Mouse (Mus musculus) limb, embryonic 12.5 days (tissue): ENCODE data around the gene Vsig8. TPM values are rescaled to one million over a fixed set of nuclear protein-coding genes. Genes with fewer than 3 reads are reported as not detected.
A peak's percentile ranks its signal among the peaks of the same experiment; 100 is the strongest.

Experiments
- ATAC-seq: fragments of 200-750 bp; cut with Nextera tagmentation; 2 replicates; pipeline ENCODE4 v1.8.0; 2017; ENCODE audit warnings: low read depth, moderate TSS enrichment; ENCODE audit not compliant: insufficient number of reproducible peaks, insufficient read depth, low FRiP score, low TSS enrichment
- H3K27ac ChIP-seq: fragments of 300-500 bp; sonication (generic); 2 replicates; pipeline ENCODE4 v1.5.1; 2016; ENCODE audit warnings: mild to moderate bottlenecking, moderate library complexity
- H3K27me3 ChIP-seq: fragments of 300-500 bp; sonication (generic); 2 replicates; pipeline ENCODE4 v1.6.1; 2016; ENCODE audit warnings: mild to moderate bottlenecking, moderate library complexity
- H3K36me3 ChIP-seq: fragments of 300-500 bp; sonication (generic); 2 replicates; pipeline ENCODE4 v1.6.1; 2016; ENCODE audit warnings: mild to moderate bottlenecking, moderate library complexity
- H3K4me1 ChIP-seq: fragments of 300-500 bp; sonication (generic); replicated peaks from 2 replicates; pipeline ENCODE4 v1.6.1; 2016
- H3K4me2 ChIP-seq: fragments of 300-500 bp; sonication (generic); 2 replicates; pipeline ENCODE4 v1.6.1; 2016; ENCODE audit warnings: mild to moderate bottlenecking, moderate library complexity
- H3K4me3 ChIP-seq: fragments of 300-500 bp; sonication (generic); replicated peaks from 2 replicates; pipeline ENCODE4 v1.5.1; 2016; ENCODE audit warnings: mild to moderate bottlenecking
- H3K9ac ChIP-seq: fragments of 300-500 bp; sonication (generic); replicated peaks from 2 replicates; pipeline ENCODE4 v1.6.1; 2016; ENCODE audit warnings: mild to moderate bottlenecking, moderate library complexity
- H3K9me3 ChIP-seq: fragments of 300-500 bp; sonication (generic); 2 replicates; pipeline ENCODE4 v1.6.1; 2016; ENCODE audit warnings: mild to moderate bottlenecking, moderate library complexity
- WGBS: fragments of 180-500 bp; shearing (Covaris S2); methylation state at CpG from one replicate; pipeline ENCODE4 v1.1.7; 2016; 5-methylcytosine and 5-hydroxymethylcytosine counted together
- polyA plus RNA-seq: library from polyadenylated mRNA; unstranded; fragments of >200 nt; fragmentation: Nextera tagmentation; extraction: Ambion mirVana; gene quantifications from 2 replicates; pipeline ENCODE4 v1.2.1, GENCODE M21; 2016

Vsig8 gene
- 0.18 TPM in 1 of 2 replicates, not detected in the other for polyA plus RNA-seq

DNA sequence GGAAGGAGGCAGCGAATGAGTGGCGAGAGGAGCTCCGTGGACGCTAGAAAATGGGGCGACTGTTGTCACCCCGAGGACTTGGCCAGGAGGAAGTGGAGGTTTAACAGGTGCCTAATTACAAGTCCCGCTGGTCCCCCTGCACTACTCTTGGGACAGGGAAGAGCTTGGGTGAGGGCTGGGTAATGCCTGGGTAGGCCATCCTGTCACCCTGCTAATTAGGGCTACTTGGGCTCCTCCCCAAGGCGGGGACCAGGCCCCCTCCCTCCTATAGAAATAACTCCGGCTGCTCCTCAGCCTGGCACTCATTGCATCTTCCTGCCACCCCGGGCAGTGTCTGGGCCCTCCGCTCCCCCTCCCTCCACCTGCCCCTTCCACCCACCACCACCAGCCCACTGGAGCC lies at the start of gene Vsig8:
Gene Vsig8 (plus strand): TSS at position 301 of the 400 bp plus-strand sequence.
- Histone ChIP-seq H3K9me3 (no peaks in the 10 kb centered on the region), H3K27ac (no peak within 1 kb of the TSS), H3K4me2 (no peak within 1 kb of the TSS), H3K36me3 (no peaks in the 10 kb centered on the region), H3K4me1 (peaks cover 22% of the 10 kb centered on the region), H3K27me3 (peaks cover 29% of the 10 kb centered on the region), H3K9ac (no peak within 1 kb of the TSS), H3K4me3 (no peak within 1 kb of the TSS)
- ATAC-seq = no peak
- WGBS = 79% methylated on average over 11 of the region's 11 CpGs

DNA sequence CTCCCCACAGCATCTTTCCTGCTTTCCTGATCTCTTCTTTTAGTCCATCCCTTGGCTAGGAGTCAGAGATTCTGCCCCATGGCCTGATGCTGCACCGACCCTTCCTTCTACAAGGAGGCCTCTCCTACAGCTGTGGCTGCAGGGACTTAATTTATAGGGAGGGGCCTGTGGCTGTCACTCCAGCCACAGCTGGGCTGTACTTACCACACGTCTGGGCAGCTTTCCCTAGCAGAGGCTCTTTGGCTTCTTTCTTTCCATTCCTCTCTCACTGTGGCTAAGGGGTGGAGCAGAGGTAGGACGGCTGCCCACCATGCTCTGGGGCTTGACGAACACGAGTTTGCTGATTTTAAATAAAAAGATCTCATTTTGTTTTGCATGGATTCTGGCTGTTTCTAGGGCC lies 48.7 kb upstream of the Vsig8 start:
- 52% methylated on average over 5 of the region's 5 CpGs for WGBS
- Histone ChIP-seq H3K9ac (no peak overlapping the region), H3K4me3 (no peak overlapping the region), H3K36me3 (peaks cover 17% of the 10 kb centered on the region; the same call in 1 of the 2 replicates), H3K4me2 (no peak overlapping the region), H3K4me1 (peaks cover 39% of the 10 kb centered on the region), H3K9me3 (no peaks in the 10 kb centered on the region), H3K27ac (no peak overlapping the region), H3K27me3 (peaks cover 3% of the 10 kb centered on the region; the same call in 1 of the 2 replicates)
- ATAC-seq = no peak

DNA sequence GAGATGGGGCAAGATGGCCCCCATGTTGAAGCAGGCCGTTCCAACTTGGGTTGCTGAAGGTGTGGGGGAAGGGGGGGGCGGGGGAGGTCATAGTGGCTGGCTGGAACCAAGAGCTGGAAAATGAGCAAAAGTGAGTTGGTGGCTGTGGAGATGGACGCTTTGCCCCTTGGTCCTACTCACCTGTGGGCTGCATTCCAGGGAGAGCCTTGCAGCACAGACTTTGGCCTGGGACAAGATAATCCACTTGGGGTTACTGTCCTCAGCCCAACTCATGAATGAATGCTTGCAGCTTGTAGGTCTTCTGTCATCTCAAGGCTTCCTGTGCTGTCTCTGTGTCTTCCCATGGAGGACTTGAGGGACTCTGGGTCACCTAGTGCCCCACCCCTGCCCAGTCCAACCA lies 48.0 kb upstream of the Vsig8 start:
- no peak overlapping the region for H3K9ac ChIP-seq
- H3K27me3 ChIP-seq = no peaks in the 10 kb centered on the region
- no peak overlapping the region for H3K4me3 ChIP-seq
- peaks cover 33% of the 10 kb centered on the region for H3K4me1 ChIP-seq
- no peaks in the 10 kb centered on the region for H3K9me3 ChIP-seq
- peaks cover 17% of the 10 kb centered on the region; the same call in 1 of the 2 replicates for H3K36me3 ChIP-seq
- WGBS = 87% methylated on average over 3 of the region's 3 CpGs
- no peak overlapping the region for H3K4me2 ChIP-seq
- H3K27ac ChIP-seq = no peak overlapping the region
- ATAC-seq = no peak

DNA sequence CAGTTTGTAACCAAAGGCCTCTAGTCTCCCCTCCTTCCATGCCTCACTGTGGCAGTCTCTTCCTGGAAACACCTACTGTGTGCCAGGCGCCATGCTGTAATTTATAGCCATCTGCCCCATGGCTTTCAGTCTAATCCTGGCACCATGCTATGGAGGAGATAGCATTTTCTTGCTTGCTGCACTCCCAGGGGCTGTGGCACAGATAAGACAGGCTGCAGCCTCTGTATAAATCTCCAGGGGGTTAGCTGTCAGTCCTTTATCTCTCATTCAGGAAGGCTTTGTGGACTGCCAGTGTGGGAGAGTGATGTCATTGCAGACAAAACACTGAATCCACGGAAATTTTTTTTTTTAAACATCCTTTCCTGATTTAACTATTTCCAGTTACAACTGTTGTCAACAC lies 47.6 kb upstream of the Vsig8 start:
- Histone ChIP-seq H3K9me3 (no peaks in the 10 kb centered on the region), H3K36me3 (peaks cover 17% of the 10 kb centered on the region; the same call in 1 of the 2 replicates), H3K27me3 (no peaks in the 10 kb centered on the region), H3K9ac (no peak overlapping the region), H3K4me2 (no peak overlapping the region), H3K4me3 (no peak overlapping the region), H3K27ac (no peak overlapping the region), H3K4me1 (peaks cover 33% of the 10 kb centered on the region)
- ATAC-seq = no peak
- WGBS = 69% methylated on average over 2 of the region's 2 CpGs

DNA sequence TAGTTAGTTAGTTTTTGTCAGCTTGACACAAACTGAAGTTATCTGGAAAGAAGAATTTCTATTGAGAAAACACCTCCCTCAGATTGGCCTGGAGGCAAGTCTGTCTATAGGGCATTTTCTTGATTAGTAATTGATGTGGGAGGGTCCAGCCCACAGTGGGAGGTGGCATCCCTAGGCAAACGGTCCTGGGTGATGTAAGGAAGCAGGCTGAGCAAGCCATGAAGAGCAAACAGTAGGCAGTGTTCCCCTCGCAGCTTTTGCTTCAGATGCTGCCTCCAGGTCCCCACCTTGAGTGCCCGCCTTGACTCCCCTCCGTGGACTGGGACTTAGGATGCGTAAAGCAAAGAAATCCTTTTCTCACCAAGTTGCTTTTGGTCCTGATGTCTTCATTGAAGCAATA lies 46.5 kb upstream of the Vsig8 start:
- peaks cover 23% of the 10 kb centered on the region for H3K4me1 ChIP-seq
- H3K27me3 ChIP-seq = no peaks in the 10 kb centered on the region
- H3K4me3 ChIP-seq = no peak overlapping the region
- no peaks in the 10 kb centered on the region for H3K9me3 ChIP-seq
- no peak overlapping the region for H3K27ac ChIP-seq
- ATAC-seq = no peak
- H3K9ac ChIP-seq = no peak overlapping the region
- peaks cover 17% of the 10 kb centered on the region; the same call in 1 of the 2 replicates for H3K36me3 ChIP-seq
- WGBS = 84% methylated on average over 5 of the region's 5 CpGs
- H3K4me2 ChIP-seq = no peak overlapping the region

DNA sequence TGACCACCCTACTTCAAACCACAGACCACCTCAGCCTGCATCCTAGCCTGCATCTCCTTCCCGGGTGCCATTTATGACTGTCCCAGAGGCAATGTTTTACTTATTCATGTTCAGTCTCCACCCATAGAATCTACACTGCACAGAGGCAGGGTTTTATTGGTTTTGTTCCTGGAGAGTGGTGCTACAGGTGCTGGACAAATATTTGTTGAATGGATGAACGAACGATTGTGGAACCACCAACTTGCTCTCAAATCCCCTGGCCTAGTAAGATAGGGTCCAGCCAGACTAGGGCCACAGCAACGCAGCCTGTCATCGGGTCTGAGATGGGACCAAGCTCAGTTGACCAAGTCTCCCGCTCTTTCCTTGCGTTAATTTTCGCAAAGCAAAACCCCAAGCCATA lies 45.8 kb upstream of the Vsig8 start:
- H3K27me3 ChIP-seq = no peaks in the 10 kb centered on the region
- no peaks in the 10 kb centered on the region for H3K9me3 ChIP-seq
- no peak overlapping the region for H3K4me3 ChIP-seq
- H3K4me2 ChIP-seq = peak overlapping the region; percentile 21; the same call in 1 of the 2 replicates
- ATAC-seq = no peak
- WGBS = 47% methylated on average over 8 of the region's 8 CpGs
- H3K9ac ChIP-seq = no peak overlapping the region
- H3K4me1 ChIP-seq = peaks cover 15% of the 10 kb centered on the region; the same call in 1 of the 2 replicates
- H3K36me3 ChIP-seq = peaks cover 16% of the 10 kb centered on the region; the same call in 1 of the 2 replicates
- H3K27ac ChIP-seq = no peak overlapping the region

DNA sequence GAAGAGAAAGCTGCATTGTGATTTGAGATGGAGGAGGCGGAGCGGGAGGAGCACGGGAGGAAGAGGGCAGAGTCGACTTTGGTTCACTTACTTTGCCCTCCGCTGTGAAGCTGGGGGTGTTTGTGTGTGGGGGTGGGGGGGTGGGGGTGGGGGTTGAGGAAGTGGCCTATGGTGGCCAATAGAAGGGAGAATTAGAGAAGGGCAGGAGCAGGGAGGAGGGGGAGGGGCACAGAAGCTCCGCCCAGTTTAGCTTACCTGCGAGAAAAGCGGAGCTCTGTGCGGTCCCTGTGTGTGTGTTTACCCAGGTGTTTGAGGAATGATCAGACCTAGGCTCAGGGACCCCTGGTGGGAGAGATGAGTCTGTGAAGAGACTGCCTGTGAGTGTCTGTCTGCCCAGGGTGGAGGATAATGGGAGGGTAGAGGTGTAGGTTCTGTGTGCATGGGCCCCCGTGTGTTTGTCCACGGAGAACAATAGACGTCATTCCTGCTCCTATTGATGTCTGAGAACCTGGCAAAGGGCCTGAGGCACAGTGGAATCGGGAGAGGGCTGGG lies 45.2 kb upstream of the Vsig8 start:
- no peaks in the 10 kb centered on the region for H3K9me3 ChIP-seq
- H3K27me3 ChIP-seq = no peaks in the 10 kb centered on the region
- peaks cover 13% of the 10 kb centered on the region; the same call in 1 of the 2 replicates for H3K4me1 ChIP-seq
- H3K36me3 ChIP-seq = peaks cover 11% of the 10 kb centered on the region; the same call in 1 of the 2 replicates
- no peak overlapping the region for H3K4me3 ChIP-seq
- peak overlapping the region; percentile 21; the same call in 1 of the 2 replicates for H3K4me2 ChIP-seq
- ATAC-seq = no peak
- WGBS = 27% methylated on average over 13 of the region's 13 CpGs
- no peak overlapping the region for H3K9ac ChIP-seq
- H3K27ac ChIP-seq = no peak overlapping the region

DNA sequence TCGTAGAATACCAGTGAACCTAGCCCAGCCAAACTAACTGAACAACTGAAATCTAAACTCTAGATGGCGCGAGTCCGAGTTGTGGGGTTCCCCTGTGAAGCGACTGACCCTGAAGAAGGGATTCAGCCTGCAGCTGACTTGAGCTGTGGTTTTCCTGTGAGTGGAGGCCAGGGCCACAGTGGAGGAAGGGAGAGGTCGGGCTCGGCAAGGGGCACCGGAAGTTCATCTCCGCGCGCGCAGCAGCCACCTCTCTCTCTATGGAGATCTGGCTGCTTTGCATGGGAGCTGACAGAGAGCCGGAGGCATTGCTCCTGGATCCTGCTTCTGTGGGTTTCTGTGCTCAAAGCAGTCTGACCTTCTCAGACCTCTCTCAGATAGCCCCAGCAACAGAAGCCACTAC lies 42.8 kb upstream of the Vsig8 start:
- ATAC-seq = no peak
- Histone ChIP-seq H3K4me2 (peak overlapping the region; percentile 39), H3K9me3 (0 out of 2 replicates have a peak, but pooled peaks cover 5% of the 10 kb centered on the region), H3K27ac (peak overlapping the region; percentile 18; the same call in 1 of the 2 replicates), H3K4me3 (no peak overlapping the region), H3K4me1 (peaks cover 9% of the 10 kb centered on the region; the same call in 1 of the 2 replicates), H3K9ac (no peak overlapping the region), H3K27me3 (no peaks in the 10 kb centered on the region), H3K36me3 (no peaks in the 10 kb centered on the region)
- 26% methylated on average over 13 of the region's 13 CpGs for WGBS

DNA sequence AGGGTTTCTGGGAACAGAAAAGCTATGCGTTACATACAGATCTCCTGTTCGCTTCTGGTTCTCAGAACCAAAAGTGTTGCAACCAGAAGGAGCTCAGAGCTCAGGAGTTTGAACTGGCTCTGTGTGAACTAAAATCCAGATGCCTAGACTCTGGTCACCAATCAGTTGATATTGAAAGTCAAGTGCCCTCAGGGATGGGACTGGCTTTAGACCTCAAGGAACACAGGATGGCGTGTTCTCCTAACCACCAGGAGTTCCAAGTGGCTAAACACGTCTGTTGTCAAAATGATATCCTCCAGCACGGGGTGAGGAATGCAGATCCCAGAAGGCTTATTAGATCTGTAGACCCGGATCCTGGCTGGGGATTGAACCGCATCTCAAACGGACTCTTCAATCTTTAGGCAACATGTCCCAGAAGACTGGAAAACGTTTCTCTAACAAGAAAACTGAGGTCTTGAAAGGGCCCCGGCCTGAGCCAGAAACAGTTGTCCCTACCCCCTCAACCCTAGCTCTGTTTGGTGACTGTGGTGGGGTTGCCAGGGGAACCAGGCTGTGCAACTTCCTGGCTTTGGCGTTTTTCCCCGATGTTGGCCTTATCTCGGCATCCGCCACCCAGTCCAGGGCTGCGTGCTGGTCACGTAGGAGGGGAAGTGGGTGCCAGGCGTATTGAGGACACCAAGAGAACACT lies 42.1 kb upstream of the Vsig8 start:
- H3K4me1 ChIP-seq = peaks cover 9% of the 10 kb centered on the region; the same call in 1 of the 2 replicates
- H3K27ac ChIP-seq = peak overlapping the region; percentile 12; the same call in 1 of the 2 replicates
- WGBS = 78% methylated on average over 17 of the region's 17 CpGs
- ATAC-seq = no peak
- no peak overlapping the region for H3K4me2 ChIP-seq
- H3K9ac ChIP-seq = no peak overlapping the region
- 0 out of 2 replicates have a peak, but pooled peaks cover 5% of the 10 kb centered on the region for H3K9me3 ChIP-seq
- H3K36me3 ChIP-seq = no peaks in the 10 kb centered on the region
- no peaks in the 10 kb centered on the region for H3K27me3 ChIP-seq
- H3K4me3 ChIP-seq = no peak overlapping the region

DNA sequence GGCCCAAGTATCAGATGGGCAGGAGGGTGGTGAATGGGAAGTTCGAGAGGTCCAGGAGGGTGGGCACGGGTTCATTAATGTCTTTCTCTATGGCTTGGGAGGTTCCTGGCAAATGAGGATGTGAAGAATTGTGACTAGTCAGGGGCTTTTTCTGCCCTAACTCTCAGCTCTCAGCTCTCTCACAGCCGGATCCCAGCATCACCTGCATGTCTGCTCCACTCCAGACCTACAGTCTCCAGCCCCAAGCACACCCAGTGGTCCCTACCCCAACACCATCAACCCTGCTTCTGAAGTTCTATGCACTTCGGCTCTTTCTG lies 41.6 kb upstream of the Vsig8 start:
- H3K9ac ChIP-seq = no peak overlapping the region
- WGBS = 80% methylated on average over 4 of the region's 4 CpGs
- no peak overlapping the region for H3K4me2 ChIP-seq
- H3K4me1 ChIP-seq = peaks cover 9% of the 10 kb centered on the region; the same call in 1 of the 2 replicates
- H3K36me3 ChIP-seq = no peaks in the 10 kb centered on the region
- H3K4me3 ChIP-seq = no peak overlapping the region
- peak overlapping the region; percentile 12; the same call in 1 of the 2 replicates for H3K27ac ChIP-seq
- ATAC-seq = no peak
- 0 out of 2 replicates have a peak, but pooled peaks cover 5% of the 10 kb centered on the region for H3K9me3 ChIP-seq
- H3K27me3 ChIP-seq = no peaks in the 10 kb centered on the region

DNA sequence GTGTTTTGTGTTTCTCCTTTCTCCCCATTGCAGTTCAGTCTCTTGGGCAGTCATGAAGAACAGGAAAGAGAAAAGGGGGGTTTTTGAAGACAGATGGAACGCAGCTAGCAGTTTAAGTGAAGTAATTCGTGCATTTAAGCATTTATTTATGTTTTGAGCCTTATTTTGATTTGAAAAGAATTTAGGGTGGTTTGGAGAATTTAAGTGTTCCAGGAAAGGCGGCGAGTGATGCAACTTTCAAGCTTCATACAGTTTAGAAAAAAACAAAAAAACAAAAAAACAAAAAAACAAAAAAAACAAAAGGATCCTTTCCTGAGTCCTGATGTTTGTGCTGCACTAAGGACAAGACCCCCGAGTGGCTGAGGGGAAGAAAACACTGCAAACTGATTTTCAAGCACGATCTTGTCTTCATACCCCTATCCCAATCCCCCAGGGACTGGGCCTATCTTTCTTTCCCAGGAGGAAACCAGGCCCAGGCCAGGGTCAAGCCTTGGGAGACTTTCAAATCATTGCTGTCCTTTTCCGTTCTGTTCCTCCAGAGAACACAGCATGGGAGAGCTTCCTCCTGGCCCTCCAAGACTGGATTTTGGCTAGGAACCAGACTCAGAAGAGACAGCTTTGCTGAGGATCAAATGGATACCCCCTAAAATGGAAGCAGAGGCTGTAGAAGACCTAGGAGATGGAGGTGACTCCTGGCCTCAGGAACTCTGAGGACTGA lies 41.0 kb upstream of the Vsig8 start:
- Histone ChIP-seq H3K36me3 (no peaks in the 10 kb centered on the region), H3K27ac (peak overlapping the region; percentile 12; the same call in 1 of the 2 replicates), H3K4me1 (peaks cover 9% of the 10 kb centered on the region; the same call in 1 of the 2 replicates), H3K9ac (no peak overlapping the region), H3K9me3 (0 out of 2 replicates have a peak, but pooled peaks cover 5% of the 10 kb centered on the region), H3K4me3 (no peak overlapping the region), H3K27me3 (no peaks in the 10 kb centered on the region), H3K4me2 (no peak overlapping the region)
- 81% methylated on average over 7 of the region's 7 CpGs for WGBS
- ATAC-seq = no peak
